Mouse (Mus musculus): ENCODE measurements around the gene Mobp.

- TF ChIP-seq CTCF (conservative IDR thresholded peaks at IDR 0.05; ENCODE audit: low read length) (no peak), NANOG (IDR thresholded peaks at IDR 0.05; ENCODE audit: borderline replicate concordance, low read length) (no peak), POU5F1 (IDR thresholded peaks at IDR 0.05; ENCODE audit: borderline replicate concordance, low read length) (no peak)
Observed at GRCm38 (mm10) chr9:120101165-120101564, 48.3 kb upstream of the Mobp start.
